Mouse (Mus musculus) liver, adult 2 months (tissue): ENCODE results near the gene Qrich2.

Experiments
- CTCF ChIP-seq: fragments of 200-500 bp; IDR thresholded peaks from 2 replicates; pipeline ENCODE4 v1.5.1; 2011; ENCODE audit warnings: low read depth, low read length, control low read depth
- POLR2A ChIP-seq: fragments of 200-500 bp; IDR thresholded peaks from 2 replicates; pipeline ENCODE4 v1.6.1; 2011; ENCODE audit warnings: low read length, control low read depth; ENCODE audit not compliant: insufficient read depth; ENCODE audit errors: extremely low read depth

- TF ChIP-seq POLR2A, result no peak
- no peak for TF ChIP-seq CTCF
Measured at GRCm38 (mm10) chr11:116470249-116470648, 4.2 kb upstream of the Qrich2 start.
